In the genomic region with DNA sequence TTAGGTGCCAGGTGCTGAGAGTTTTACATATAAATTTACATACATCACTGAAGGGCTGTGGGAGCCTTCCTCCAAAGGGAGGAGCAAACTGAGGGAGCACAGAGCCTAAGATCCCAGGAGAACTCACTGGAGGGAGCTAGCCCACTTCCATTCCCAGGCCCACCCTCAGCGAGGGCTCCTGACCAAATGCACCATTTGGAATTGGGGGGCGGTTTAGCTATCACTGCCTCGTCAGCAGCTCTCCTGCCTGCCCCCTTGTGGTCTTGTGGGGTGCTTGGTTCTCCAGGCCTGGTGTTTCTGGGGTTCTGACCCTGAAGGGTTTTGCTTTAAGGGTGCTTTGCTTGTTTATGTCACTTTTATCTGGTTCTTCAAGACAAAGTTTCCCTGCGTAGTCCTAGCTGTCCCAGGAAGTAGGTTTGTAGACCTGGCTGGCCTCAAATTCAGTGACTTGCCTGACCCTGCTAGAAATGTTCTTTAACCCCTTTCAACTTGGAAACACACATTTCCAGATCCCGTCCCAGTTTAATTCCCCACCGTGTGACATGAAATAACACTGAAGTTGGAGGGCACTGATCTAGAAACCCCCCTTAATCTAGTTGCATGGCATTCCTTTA, we compare ENCODE assay signal across 7 mouse cellular contexts.
A peak's percentile ranks its signal among the peaks of the same experiment; 100 is the strongest.
DNase-seq lines count a peak whose midpoint lies in the region; ATAC-seq and TF ChIP-seq lines count a peak whose summit lies in the region.

No protein-coding gene starts in this region.

- H3K4me3 ChIP-seq in liver, embryonic 14.5 days (ENCODE audit: insufficient read depth in 1 of 2, low read depth in 2 of 2, low read length in 2 of 2): no peak overlapping the region

- DNase-seq in kidney, adult 9 months: peak; percentile 49
- DNase-seq in kidney, postnatal 14 days: no peak
- peak; percentile 52 for DNase-seq in ES-CJ7 (ENCODE audit: low read depth, low spot score)
- peak; percentile 41 to 67 for DNase-seq in adrenal gland, postnatal 36 days
- DNase-seq in liver, embryonic 14.5 days (ENCODE audit: low read depth in 3 of 3, low spot score in 3 of 3): no peak
- DNase-seq in thymus, postnatal 36 days: peak; percentile 70 to 71
- no peak for DNase-seq in layer of hippocampus, adult 8-10 months (ENCODE audit: low spot score in 2 of 2)

- ATAC-seq in liver, embryonic 14.5 days (ENCODE audit: insufficient read depth): no peak

- H3K4me2 ChIP-seq in liver, embryonic 14.5 days (ENCODE audit: low read depth): no peak overlapping the region

- no peak for TF ChIP-seq EP300 in liver, embryonic 14.5 days (IDR thresholded peaks at IDR 0.05; ENCODE audit: low read depth)

- no peaks in the 10 kb centered on the region for H3K9me3 ChIP-seq in liver, embryonic 14.5 days (ENCODE audit: control insufficient read depth, low read length)

- TF ChIP-seq CTCF in liver, embryonic 14.5 days (IDR thresholded peaks at IDR 0.05; ENCODE audit: low read depth): peak; percentile 78

- WGBS in liver, embryonic 14.5 days (ENCODE audit: insufficient replicate concordance): 34% methylated on average over 6 of the region's 6 CpGs

- H3K9ac ChIP-seq in liver, embryonic 14.5 days (replicated peaks): no peak overlapping the region

- H3K36me3 ChIP-seq in liver, embryonic 14.5 days (replicated peaks; ENCODE audit: control insufficient read depth, insufficient read depth, low read depth): no peaks in the 10 kb centered on the region

- peaks cover 0 to 16% of the 10 kb centered on the region in 2 experiments; a peak in 1 of 4 replicates for H3K4me1 ChIP-seq in liver, embryonic 14.5 days (replicated peaks; ENCODE audit: control insufficient read depth in 2 of 2, insufficient read depth in 2 of 2, low read length in 1 of 2)

- no peaks in the 10 kb centered on the region for H3K27me3 ChIP-seq in liver, embryonic 14.5 days (ENCODE audit: control insufficient read depth, insufficient read depth, low read length)

- H3K27ac ChIP-seq in liver, embryonic 14.5 days: no peak overlapping the region

Comparison
In these comparisons a context has a peak if more than half of its experiments do, and no peak if none do; other contexts are left out.
1. DNase-seq: peak in kidney, adult 9 months (single experiment), ES-CJ7 (single experiment), adrenal gland, postnatal 36 days (2 of 2) and thymus, postnatal 36 days (2 of 2); none in kidney, postnatal 14 days (single experiment), liver, embryonic 14.5 days (0 of 3) and layer of hippocampus, adult 8-10 months (0 of 2).